Mouse (Mus musculus): ENCODE measurements at regions not wholly inside any gene's neighbourhood (a gene's known extent, or its start where the extent isn't known, plus 50 kb on each side); places are given as distances from the start of the nearest gene placed in this dataset.

DNA sequence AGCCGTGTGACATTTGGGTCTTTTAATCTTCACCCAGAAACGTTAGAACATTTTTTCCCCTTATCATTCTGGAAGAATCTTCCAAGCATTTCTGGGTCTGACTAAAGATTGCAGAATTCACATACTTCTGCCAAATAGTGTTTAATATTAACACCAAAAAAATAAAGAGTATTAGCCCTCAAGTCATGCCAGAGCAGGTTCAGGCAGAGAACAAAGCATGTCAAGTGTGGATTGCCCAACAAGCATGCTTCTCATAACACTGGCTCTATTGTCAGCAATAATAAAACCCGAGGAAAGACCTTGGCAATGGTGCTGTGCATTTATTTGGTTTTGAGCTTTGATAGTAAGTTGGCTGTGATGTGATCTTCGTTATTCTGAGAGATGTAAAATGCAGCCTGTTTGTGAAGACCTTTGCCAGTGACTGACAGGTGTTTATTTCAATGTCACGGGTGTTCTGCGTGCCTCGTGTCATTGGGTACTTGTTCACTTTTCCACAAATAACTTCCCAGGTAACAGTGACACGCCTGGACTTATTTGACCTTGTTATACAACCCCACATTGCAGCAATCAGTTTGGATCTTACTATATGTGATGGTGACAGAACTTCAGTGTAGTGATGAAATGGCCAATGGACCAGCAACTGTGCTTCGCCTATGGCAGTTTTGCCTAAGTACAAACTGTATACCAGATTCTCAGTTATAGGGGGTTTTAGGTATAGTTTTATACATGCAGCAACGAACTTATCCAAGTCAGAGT lies 354.3 kb downstream of the 1700129C05Rik start:
- Histone ChIP-seq H3K4me1 (ENCODE audit: control insufficient read depth, insufficient read depth, low read length) (no peaks in the 10 kb centered on the region), H3K4me3 (ENCODE audit: insufficient read depth, low read length) (no peak overlapping the region), H3K27ac (ENCODE audit: insufficient read depth, low read length) (no peak overlapping the region)
- no peak for TF ChIP-seq CTCF (IDR thresholded peaks at IDR 0.05; ENCODE audit: extremely low read depth, insufficient read depth, low read length)
- TF ChIP-seq POLR2A (IDR thresholded peaks at IDR 0.05; ENCODE audit: extremely low read depth, insufficient read depth, low read length), result no peak

DNA sequence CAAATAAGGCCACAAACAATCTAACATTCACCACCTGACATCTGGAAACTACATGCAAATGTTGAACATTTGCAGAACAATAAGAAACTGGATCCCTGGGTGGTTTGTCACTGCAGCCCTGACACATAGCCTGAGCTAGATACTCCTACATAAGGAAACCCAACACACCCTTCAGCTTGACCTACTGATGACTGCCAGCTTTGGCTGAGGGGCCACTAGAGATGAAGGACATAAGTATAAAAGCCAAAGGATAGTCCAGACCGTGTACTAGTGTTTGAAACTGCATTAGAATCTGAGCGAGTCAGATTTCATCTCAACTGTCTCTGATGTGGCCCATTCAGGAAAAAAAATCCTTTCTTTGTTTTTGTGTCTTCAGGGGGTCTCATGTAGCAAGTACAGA lies 355.1 kb downstream of the 1700129C05Rik start:
- TF ChIP-seq CTCF (IDR thresholded peaks at IDR 0.05; ENCODE audit: extremely low read depth, insufficient read depth, low read length), result no peak
- no peak for TF ChIP-seq POLR2A (IDR thresholded peaks at IDR 0.05; ENCODE audit: extremely low read depth, insufficient read depth, low read length)
- Histone ChIP-seq H3K27ac (ENCODE audit: insufficient read depth, low read length) (no peak overlapping the region), H3K4me1 (ENCODE audit: control insufficient read depth, insufficient read depth, low read length) (no peaks in the 10 kb centered on the region), H3K4me3 (ENCODE audit: insufficient read depth, low read length) (no peak overlapping the region)

DNA sequence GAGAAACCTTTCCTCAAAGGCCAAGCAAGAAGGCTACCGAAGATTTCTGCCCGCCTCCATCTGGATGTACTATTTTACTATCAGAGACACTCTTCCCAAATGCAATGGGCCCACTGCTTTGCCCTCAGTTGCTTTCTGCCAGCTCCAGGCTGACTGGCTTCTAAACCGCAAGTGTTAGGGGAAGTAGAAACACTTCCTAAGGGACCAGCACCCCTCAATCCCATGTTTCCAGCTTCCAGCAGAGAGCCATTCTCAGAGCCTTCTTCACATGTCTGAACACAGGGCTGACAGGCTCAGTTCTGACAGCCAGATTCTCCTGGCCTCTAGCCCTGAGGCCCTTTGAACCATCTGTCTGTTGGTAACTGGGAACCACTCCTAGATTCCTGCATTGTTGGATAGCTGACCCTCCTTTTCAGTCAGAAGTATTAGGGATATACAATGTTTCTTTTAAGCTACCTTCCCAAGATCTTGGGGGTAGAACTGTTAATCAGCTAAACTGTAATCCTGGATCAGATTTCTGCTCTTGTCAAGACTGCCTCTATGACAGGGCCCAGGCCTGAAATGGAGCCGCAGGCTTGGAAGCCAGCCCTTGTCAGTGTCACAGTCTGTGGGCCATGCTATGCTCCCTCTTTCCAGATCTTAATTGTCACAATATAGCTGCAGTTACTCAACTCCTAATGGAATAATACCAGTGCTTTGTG lies 355.8 kb downstream of the 1700129C05Rik start:
- no peak overlapping the region for H3K4me3 ChIP-seq (ENCODE audit: insufficient read depth, low read length)
- TF ChIP-seq CTCF (IDR thresholded peaks at IDR 0.05; ENCODE audit: extremely low read depth, insufficient read depth, low read length), result no peak
- no peak for TF ChIP-seq POLR2A (IDR thresholded peaks at IDR 0.05; ENCODE audit: extremely low read depth, insufficient read depth, low read length)
- no peaks in the 10 kb centered on the region for H3K4me1 ChIP-seq (ENCODE audit: control insufficient read depth, insufficient read depth, low read length)
- H3K27ac ChIP-seq (ENCODE audit: insufficient read depth, low read length), result no peak overlapping the region

DNA sequence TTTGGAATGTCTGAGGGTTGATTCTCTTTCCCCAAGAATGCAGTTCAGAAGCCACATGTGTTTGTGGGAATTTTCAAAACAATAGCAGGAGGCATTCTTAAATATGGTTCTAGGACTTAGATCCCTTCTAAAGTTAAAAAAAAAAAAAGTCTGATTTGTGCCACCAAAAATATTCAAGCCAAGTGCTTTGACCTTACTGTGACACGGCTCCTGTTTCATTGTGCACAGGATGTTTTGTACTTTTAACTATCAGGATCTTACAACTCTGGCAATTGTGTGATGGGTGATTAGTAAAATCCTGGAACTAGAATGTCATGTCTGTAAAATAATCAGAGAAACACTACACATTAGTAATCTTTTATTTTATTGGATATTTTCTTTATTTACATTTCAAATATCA lies 359.5 kb downstream of the 1700129C05Rik start:
- Histone ChIP-seq H3K4me1 (ENCODE audit: control insufficient read depth, insufficient read depth, low read length) (no peaks in the 10 kb centered on the region), H3K27ac (ENCODE audit: insufficient read depth, low read length) (no peak overlapping the region), H3K4me3 (ENCODE audit: insufficient read depth, low read length) (no peak overlapping the region)
- no peak for TF ChIP-seq CTCF (IDR thresholded peaks at IDR 0.05; ENCODE audit: extremely low read depth, insufficient read depth, low read length)
- no peak for TF ChIP-seq POLR2A (IDR thresholded peaks at IDR 0.05; ENCODE audit: extremely low read depth, insufficient read depth, low read length)

DNA sequence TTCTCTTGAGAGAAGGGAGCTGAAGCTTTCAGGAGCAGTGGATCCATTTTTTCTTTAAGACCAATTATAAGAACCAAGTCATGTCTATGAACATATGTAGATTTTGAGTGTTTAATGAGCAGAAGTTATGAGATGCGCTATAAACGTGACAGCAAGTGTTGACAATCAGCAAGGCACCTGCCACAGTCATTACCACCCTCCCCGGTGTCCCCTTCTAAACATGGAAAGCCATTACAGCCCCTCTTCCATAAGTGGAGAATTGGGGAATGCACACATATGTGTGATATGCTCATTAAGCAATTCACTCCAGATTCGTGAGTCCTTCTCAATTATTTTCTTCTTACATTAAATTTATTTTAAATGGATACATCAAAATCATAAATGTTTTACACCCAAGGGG lies 362.4 kb downstream of the 1700129C05Rik start:
- Histone ChIP-seq H3K4me3 (ENCODE audit: insufficient read depth, low read length) (no peak overlapping the region), H3K4me1 (ENCODE audit: control insufficient read depth, insufficient read depth, low read length) (no peaks in the 10 kb centered on the region), H3K27ac (ENCODE audit: insufficient read depth, low read length) (no peak overlapping the region)
- TF ChIP-seq CTCF (IDR thresholded peaks at IDR 0.05; ENCODE audit: extremely low read depth, insufficient read depth, low read length) (no peak), POLR2A (IDR thresholded peaks at IDR 0.05; ENCODE audit: extremely low read depth, insufficient read depth, low read length) (no peak)

DNA sequence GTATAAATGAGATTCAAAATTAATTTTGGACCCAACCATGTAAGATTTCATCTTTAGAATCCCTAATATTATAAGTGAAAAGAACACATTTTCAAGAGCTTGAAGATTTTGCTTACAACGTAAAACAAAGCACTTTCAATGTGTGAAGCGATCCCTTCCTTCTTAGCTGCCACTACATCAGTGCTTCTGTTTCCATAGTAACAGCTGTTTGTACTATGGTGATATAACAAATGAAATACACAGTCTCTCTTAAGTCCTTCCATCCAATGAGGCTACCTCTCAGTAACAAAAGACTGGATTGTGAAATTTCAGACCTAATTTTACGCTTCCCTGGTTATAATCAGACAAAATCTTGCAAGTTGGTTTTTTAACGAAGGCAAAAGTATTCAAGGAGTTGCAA lies 364.0 kb downstream of the 1700129C05Rik start:
- no peak overlapping the region for H3K27ac ChIP-seq (ENCODE audit: insufficient read depth, low read length)
- H3K4me3 ChIP-seq (ENCODE audit: insufficient read depth, low read length), result no peak overlapping the region

DNA sequence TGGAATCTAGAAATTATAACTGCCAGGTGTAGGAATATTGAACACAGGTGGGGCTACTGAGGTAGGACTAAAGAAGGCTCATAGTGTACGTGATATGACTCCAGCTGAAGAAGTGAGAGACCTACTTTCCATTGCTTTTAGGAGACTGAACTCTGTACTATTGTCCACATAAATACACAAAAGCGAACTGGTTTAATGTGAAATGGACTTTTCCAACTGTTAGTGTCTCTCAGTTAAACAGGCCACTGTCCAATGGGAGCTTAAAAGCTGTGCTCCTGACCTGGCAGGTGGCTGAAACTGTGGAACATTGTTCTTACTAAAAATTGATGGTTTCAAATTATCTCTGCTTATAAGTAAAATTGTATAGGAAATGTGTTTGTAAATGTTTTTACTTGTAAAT lies 381.4 kb downstream of the 1700129C05Rik start:
- TF ChIP-seq POLR2A (IDR thresholded peaks at IDR 0.05; ENCODE audit: extremely low read depth, insufficient read depth, low read length) (no peak), CTCF (IDR thresholded peaks at IDR 0.05; ENCODE audit: extremely low read depth, insufficient read depth, low read length) (no peak)
- Histone ChIP-seq H3K27ac (ENCODE audit: insufficient read depth, low read length) (no peak overlapping the region), H3K4me3 (ENCODE audit: insufficient read depth, low read length) (no peak overlapping the region), H3K4me1 (ENCODE audit: control insufficient read depth, insufficient read depth, low read length) (no peaks in the 10 kb centered on the region)

More for the DNA sequence above, 364.0 kb downstream of the 1700129C05Rik start:
- no peaks in the 10 kb centered on the region for H3K4me1 ChIP-seq (ENCODE audit: control insufficient read depth, insufficient read depth, low read length)
- no peak for TF ChIP-seq POLR2A (IDR thresholded peaks at IDR 0.05; ENCODE audit: extremely low read depth, insufficient read depth, low read length)
- no peak for TF ChIP-seq CTCF (IDR thresholded peaks at IDR 0.05; ENCODE audit: extremely low read depth, insufficient read depth, low read length)

DNA sequence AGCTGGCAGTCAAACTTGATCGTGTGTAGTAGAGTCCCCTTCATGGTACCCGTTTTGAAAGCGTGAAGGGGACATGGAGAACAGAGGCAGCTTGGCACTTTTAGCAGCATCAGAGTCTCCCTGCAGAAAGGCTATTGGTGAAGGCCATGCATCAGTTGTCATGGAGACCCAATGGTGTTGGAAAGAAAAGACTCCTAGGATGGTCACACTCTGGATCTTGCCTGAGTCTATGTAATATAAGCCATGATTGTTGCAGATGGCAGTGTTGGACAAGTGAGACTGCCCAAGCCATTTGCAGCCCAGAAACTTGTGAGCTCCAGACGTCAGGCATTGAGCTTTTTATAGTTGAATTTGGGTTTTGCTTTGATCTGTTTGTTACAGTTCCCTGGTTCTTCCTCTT lies 382.9 kb downstream of the 1700129C05Rik start:
- no peak for TF ChIP-seq POLR2A (IDR thresholded peaks at IDR 0.05; ENCODE audit: extremely low read depth, insufficient read depth, low read length)
- TF ChIP-seq CTCF (IDR thresholded peaks at IDR 0.05; ENCODE audit: extremely low read depth, insufficient read depth, low read length), result no peak
- Histone ChIP-seq H3K4me3 (ENCODE audit: insufficient read depth, low read length) (no peak overlapping the region), H3K4me1 (ENCODE audit: control insufficient read depth, insufficient read depth, low read length) (no peaks in the 10 kb centered on the region), H3K27ac (ENCODE audit: insufficient read depth, low read length) (no peak overlapping the region)

DNA sequence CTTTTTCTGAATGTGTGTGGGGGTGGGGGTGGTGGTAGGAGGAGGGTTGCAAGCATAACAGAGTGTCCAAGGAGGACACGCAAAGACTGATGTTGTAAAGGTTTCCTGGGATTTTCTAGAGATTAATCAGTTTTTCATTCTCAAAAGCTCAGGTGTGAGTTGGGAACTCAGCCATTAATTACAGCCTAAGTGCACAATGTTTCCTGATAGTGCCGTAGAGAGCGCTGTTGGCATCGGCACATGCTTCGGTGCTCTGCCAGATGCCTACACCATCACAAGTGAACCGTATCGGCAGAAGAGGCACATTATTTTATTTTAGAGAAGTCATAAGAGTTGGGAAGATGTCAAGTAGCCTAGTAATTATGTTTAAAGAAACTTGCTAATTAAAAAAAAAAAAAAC lies 388.9 kb downstream of the 1700129C05Rik start:
- no peaks in the 10 kb centered on the region for H3K4me1 ChIP-seq (ENCODE audit: control insufficient read depth, insufficient read depth, low read length)
- TF ChIP-seq CTCF (IDR thresholded peaks at IDR 0.05; ENCODE audit: extremely low read depth, insufficient read depth, low read length) (no peak), POLR2A (IDR thresholded peaks at IDR 0.05; ENCODE audit: extremely low read depth, insufficient read depth, low read length) (no peak)
- H3K27ac ChIP-seq (ENCODE audit: insufficient read depth, low read length), result no peak overlapping the region
- no peak overlapping the region for H3K4me3 ChIP-seq (ENCODE audit: insufficient read depth, low read length)

DNA sequence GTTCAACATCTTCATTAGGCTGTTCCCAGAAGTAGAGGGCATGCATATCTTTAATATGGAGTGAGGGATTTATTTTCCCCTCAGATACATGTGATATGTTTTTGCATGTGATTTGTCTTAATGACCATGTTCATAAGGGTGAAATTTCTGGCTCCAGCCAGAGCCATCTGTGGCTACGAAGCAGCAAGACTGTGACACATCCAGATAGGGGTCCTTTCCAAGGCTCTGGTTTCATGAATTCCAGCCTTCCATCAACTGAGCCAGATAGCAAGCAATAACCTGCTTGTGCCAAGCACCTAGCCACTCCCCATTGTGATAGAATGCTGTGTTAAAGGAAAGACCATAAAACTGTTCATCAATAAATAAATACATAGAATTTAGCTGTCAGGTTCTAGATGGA lies 389.6 kb downstream of the 1700129C05Rik start:
- Histone ChIP-seq H3K27ac (ENCODE audit: insufficient read depth, low read length) (no peak overlapping the region), H3K4me3 (ENCODE audit: insufficient read depth, low read length) (no peak overlapping the region), H3K4me1 (ENCODE audit: control insufficient read depth, insufficient read depth, low read length) (no peaks in the 10 kb centered on the region)
- TF ChIP-seq POLR2A (IDR thresholded peaks at IDR 0.05; ENCODE audit: extremely low read depth, insufficient read depth, low read length) (no peak), CTCF (IDR thresholded peaks at IDR 0.05; ENCODE audit: extremely low read depth, insufficient read depth, low read length) (no peak)
